Mouse (Mus musculus): ENCODE results near the gene Crybg3.

The Crybg3 gene

DNA sequence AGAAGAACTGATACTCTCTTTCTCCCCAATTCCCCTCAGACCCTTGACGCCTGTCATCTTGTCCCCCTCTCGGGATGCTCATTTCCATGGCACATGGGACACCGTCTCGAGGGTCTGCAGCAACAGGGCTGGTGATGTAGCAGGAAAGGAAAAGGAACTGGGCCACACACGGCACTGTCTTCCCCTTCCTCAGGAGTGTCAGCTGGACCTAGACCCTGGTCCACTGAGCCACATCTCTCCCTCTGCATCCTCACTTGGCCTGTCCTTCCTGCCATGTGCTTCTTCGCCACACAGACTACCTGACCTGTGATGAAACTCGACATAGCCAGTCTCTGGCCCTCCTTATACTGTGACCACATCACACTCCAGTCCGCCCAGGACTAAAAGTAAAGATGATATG is 13.9 kb downstream of the Crybg3 start:
- CTCF ChIA-PET, result no interaction called here
- POLR2A ChIA-PET, result no interaction called here

DNA sequence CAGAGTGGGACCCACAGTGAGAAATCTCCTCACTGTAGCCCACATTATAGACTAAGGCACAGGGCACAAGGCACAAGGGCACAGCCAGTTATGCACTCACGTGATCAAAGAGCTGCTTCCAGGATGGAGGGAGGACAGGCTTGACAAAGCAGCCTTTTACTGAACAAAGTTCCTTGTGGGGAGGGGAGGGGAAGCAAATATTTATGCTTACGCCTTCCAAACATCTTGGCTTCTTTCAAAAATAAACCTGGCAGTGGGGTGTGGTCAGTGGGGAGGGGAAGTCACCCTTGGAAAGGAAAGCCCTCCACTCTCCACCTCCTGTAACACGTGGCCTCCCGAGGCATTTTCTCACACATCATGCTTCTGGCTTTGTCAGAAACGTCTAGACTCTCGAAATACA is 14.5 kb downstream of the Crybg3 start:
- CTCF ChIA-PET, result no interaction called here

DNA sequence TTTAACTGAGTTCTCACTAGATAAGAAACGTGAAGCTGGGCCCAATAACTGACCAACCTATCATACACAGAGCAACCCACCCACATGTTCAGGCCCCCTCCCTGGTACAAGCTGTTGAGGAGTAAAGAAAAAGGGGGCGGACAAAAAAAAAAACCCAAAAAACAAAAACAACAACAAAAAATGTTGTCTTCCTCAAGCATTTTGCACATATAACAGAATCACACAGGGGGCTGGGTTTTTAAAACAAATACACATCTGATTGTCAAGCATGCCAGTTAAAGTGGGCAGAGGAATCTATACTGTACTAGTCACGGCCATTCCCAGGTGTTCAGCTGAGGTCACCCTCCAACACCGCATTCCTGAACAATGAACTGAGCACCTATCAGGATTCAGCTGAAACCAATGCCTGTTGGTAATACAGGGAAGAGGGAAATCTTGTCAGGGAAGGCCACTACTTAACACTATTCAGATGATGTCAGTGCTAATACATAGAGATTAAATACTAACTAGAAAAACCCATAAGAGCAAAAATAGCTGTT is 15.0 kb downstream of the Crybg3 start:
- POLR2A ChIA-PET, result no interaction called here
- CTCF ChIA-PET, result no interaction called here

More for the DNA sequence above, 14.5 kb downstream of the Crybg3 start:
- POLR2A ChIA-PET, result interaction anchor here in 1 of 4 experiments (0.6 kb wide), 1 partner anchor 9 kb away, joined by 3 read pairs; no protein-coding TSS in a partner anchor

GRCm38 (mm10) chr16:59583515-59583914 is 17.3 kb downstream of the Crybg3 start:
- ChIA-PET CTCF (no interaction called here), POLR2A (no interaction called here)

DNA sequence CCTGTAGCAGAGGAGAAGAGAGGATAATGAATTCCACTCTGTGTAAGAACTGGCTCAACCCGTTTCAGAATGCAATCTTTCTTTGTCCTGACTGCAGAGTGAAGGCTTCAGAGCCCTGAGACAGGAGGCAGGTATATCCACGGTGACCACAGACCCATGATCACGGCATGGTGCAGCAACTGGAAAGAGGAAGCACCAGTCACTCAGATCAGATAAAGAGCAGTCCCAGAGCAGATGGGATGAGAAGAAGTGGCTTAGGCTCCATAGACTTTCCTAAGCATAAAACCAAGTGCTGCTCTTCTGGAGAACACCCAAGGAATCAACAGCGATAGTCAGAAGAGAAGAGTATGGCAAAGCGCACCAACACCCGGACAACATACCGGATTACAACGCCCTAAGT is 21.5 kb downstream of the Crybg3 start:
- CTCF ChIA-PET, result no interaction called here
- POLR2A ChIA-PET, result no interaction called here

DNA sequence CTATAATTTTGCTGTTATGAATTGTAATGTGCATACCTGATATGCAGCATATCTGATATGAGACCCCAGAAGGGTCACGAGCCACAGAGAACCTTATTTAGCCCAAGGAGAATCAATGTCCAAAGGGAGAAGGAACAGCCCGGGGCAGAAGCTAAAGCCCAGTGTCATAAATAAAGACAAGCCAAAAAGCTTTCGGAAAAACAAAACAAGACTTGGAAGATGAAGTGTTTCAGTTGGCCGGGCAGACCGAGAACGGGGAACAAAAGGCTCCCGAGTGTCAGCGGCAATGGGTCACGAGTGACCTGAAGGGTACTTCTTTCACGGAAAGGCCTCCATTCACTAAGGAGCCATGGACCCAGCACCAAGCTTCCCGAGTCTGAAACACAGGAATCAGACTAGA is 26.8 kb downstream of the Crybg3 start:
- ChIA-PET POLR2A (interaction anchor here in 1 of 4 experiments (1.3 kb wide), 1 partner anchor 33 kb away, joined by 3 read pairs; no protein-coding TSS in a partner anchor), CTCF (no interaction called here)

- POLR2A ChIA-PET, result no interaction called here
Observed at GRCm38 (mm10) chr16:59572685-59573084, 28.1 kb downstream of the Crybg3 start.

DNA sequence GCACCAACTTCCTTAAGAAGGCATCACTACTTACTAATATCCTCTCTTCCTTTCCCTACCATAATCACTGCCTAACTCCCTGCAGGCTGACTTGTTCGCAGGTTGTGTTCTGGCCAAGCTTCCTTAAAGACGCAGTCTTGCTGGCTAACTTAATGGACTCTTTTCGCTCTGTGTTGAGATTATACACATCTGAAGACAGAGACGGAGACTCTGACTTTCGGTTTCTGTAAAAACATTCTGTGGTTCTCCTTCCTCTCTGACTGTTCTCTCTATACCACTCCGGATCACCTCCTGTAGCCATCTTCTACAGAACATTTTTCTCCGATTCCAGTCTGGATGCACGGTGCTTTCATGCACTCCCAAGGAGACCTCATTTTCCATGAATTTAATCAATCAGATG is 30.0 kb downstream of the Crybg3 start:
- ChIA-PET CTCF (no interaction called here), POLR2A (no interaction called here)

More at GRCm38 (mm10) chr16:59572685-59573084, 28.1 kb downstream of the Crybg3 start:
- CTCF ChIA-PET, result interaction anchor here in 1 of 4 experiments (1.2 kb wide), 1 partner anchor 34 kb away, joined by 3 read pairs; no protein-coding TSS in a partner anchor

DNA sequence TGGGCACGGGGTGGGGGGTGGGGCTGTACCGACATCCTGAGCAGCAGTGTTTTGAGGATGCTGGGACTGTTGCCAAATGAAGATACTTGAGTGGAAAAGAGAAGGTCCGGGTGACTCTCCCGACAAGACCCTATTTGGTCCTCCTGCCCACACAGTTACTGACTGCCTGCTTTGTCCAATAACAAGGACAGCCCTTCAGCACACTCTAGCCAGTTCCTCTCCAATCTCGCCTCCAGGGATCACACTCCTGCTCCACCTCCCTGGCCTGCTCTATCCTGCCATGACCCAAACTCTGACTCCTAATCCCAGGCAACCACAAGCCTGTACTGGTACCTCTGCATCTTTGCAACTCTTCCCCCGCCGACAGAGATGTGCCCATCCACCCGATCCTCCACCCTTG is 30.9 kb downstream of the Crybg3 start:
- POLR2A ChIA-PET, result no interaction called here
- CTCF ChIA-PET, result no interaction called here

- POLR2A ChIA-PET, result interaction anchor here in 1 of 4 experiments (0.6 kb wide), 1 partner anchor 1014 kb away, joined by 6 read pairs; no protein-coding TSS in a partner anchor
- CTCF ChIA-PET, result no interaction called here
Observed at GRCm38 (mm10) chr16:59567721-59568381, 32.9 kb downstream of the Crybg3 start.

DNA sequence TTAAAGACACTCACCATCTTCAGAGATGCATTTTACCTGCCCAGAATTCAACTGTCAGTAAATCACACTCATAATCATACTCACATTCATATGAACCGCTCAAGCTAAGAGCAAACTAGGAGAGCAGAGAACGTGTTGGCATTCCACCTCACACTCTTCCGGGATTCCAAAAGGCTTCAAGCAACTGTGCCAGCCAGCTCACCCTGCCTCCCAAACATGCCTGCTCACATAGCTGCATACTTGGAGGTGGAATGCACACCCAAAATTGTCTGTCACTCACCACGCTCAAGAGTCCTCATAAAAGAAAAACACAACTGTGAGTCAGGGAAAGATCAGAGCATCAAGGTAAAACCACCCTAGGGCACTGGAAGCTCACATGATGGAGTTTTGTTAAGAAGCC is 34.3 kb downstream of the Crybg3 start:
- ChIA-PET POLR2A (interaction anchor here in 1 of 4 experiments (0.7 kb wide), 1 partner anchor 72 kb away, joined by 4 read pairs; no protein-coding TSS in a partner anchor), CTCF (no interaction called here)

GRCm38 (mm10) chr16:59565631-59566030 is 35.1 kb downstream of the Crybg3 start:
- ChIA-PET POLR2A (interaction anchor here in 1 of 4 experiments (0.7 kb wide), 1 partner anchor 21 kb away, joined by 3 read pairs; no protein-coding TSS in a partner anchor), CTCF (no interaction called here)

GRCm38 (mm10) chr16:59564025-59564424 is 36.8 kb downstream of the Crybg3 start:
- ChIA-PET POLR2A (no interaction called here), CTCF (no interaction called here)

GRCm38 (mm10) chr16:59559300-59560200 is 41.2 kb downstream of the Crybg3 start:
- ChIA-PET CTCF (no interaction called here), POLR2A (interaction anchor here in 1 of 4 experiments (0.6 to 0.7 kb wide), 2 partner anchors 18 to 22 kb away, joined by 3 read pairs; no protein-coding TSS in a partner anchor)

GRCm38 (mm10) chr16:59558916-59559299 is 41.9 kb downstream of the Crybg3 start:
- POLR2A ChIA-PET, result no interaction called here

DNA sequence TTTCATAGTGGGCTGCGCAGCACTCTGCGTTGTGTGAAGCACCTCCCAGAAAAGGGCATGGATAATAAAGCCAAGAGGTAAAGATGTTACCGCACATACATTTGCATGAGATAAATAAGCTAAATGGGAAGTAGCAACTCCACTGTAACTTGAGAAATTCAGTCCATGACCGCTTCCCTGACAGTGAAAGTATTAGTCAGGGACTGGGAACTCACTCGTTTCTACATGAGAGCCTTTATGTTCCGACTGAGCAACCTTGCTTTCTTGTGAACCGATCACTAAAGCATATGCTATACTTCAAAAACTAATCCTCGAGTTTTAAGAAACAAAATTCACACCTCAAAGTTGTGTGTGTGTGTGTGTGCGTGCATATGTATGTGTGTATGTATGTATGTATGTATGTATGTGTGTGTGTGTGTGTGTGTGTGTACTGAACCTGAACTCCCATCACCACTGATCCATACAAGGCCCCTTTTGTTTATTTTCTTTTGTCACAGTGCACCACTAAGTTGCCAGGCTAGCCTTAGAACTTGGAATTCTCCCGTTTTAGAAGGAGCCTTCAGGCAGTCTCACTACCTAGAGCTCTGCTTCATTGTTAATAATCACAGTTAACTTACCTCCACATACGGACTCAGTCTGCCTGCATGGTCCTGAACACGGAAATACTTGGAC is 47.2 kb downstream of the Crybg3 start:
- CTCF ChIA-PET, result no interaction called here

More at GRCm38 (mm10) chr16:59558916-59559299, 41.9 kb downstream of the Crybg3 start:
- CTCF ChIA-PET, result interaction anchor here in 1 of 4 experiments (1.3 kb wide), 1 partner anchor 84 kb away, joined by 3 read pairs; no protein-coding TSS in a partner anchor

DNA sequence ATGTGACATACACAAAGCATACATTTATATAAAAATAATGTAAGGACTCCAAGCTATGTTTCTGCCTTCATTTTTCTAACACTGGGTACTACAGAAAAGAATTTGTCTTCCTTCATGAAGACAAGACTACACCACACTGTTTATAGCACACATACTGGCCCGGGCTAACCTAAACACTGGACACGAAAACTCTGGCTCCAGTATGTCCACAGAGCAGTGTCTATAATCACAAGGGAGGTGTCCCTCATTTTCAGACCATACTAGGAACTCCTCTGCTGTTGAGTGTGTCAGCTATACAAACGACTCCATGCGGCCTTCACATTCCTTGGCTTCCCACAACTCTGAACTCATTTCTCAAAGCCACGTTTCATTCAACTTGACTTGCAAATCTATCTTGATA is 49.3 kb downstream of the Crybg3 start:
- POLR2A ChIA-PET, result no interaction called here
- CTCF ChIA-PET, result no interaction called here

More for the DNA sequence above, 47.2 kb downstream of the Crybg3 start:
- POLR2A ChIA-PET, result no interaction called here

GRCm38 (mm10) chr16:59549631-59550030 is 51.1 kb downstream of the Crybg3 start:
- ChIA-PET CTCF (no interaction called here), POLR2A (no interaction called here)

- CTCF ChIA-PET, result no interaction called here
- POLR2A ChIA-PET, result interaction anchor here in 1 of 4 experiments (0.6 kb wide), 1 partner anchor 99 kb away, joined by 3 read pairs; no protein-coding TSS in a partner anchor
Observed at GRCm38 (mm10) chr16:59548582-59548947, 52.2 kb downstream of the Crybg3 start.

Measured in embryonic stem cell, embryonic (primary cell).